Mouse (Mus musculus) stomach, postnatal 0 days (tissue): ENCODE data around the gene Dnm3. TPM values are rescaled to one million over a fixed set of nuclear protein-coding genes. Genes with fewer than 3 reads are reported as not detected.

Experiments used
- ATAC-seq: fragments of 200-750 bp; cut with Nextera tagmentation; 2 replicates; pipeline ENCODE4 v1.8.0; 2017; ENCODE audit not compliant: low FRiP score, low TSS enrichment
- DNase-seq: peaks from one replicate; pipeline ENCODE4 v3.0.0-alpha.2; 2016; ENCODE audit warnings: low spot score
- H3K27ac ChIP-seq: fragments of 300-500 bp; sonication (generic); replicated peaks from 2 replicates; pipeline ENCODE4 v1.5.1; 2014; ENCODE audit warnings: mild to moderate bottlenecking, control low read depth
- H3K27me3 ChIP-seq: fragments of 300-500 bp; sonication (generic); 2 replicates; pipeline ENCODE4 v1.6.1; 2014; ENCODE audit warnings: low read length; ENCODE audit not compliant: control insufficient read depth, insufficient read depth
- H3K36me3 ChIP-seq: fragments of 300-500 bp; sonication (generic); 2 replicates; pipeline ENCODE4 v1.6.1; 2014; ENCODE audit warnings: low read length, mixed read lengths; ENCODE audit not compliant: control insufficient read depth, insufficient read depth
- H3K4me1 ChIP-seq: fragments of 300-500 bp; sonication (generic); replicated peaks from 2 replicates; pipeline ENCODE4 v1.6.1; 2014; ENCODE audit warnings: antibody characterized with exemption; ENCODE audit not compliant: control insufficient read depth, insufficient read depth
- H3K4me2 ChIP-seq: fragments of 300-500 bp; sonication (generic); replicated peaks from 2 replicates; pipeline ENCODE4 v1.6.1; 2014; ENCODE audit warnings: low read depth, mild to moderate bottlenecking, control low read depth, moderate library complexity
- H3K4me3 ChIP-seq: fragments of 300-500 bp; sonication (generic); 2 replicates; pipeline ENCODE4 v1.5.1; 2014; ENCODE audit warnings: low read depth, low read length, control low read depth
- H3K9ac ChIP-seq: fragments of 300-500 bp; sonication (generic); 2 replicates; pipeline ENCODE4 v1.6.1; 2014; ENCODE audit warnings: mild to moderate bottlenecking, low read length, control low read depth, mixed read lengths
- H3K9me3 ChIP-seq: fragments of 300-500 bp; sonication (generic); 2 replicates; pipeline ENCODE4 v1.6.1; 2016; ENCODE audit warnings: low read length; ENCODE audit not compliant: control insufficient read depth
- CTCF ChIP-seq: IDR thresholded peaks from 2 replicates; pipeline ENCODE4 v1.5.1; 2016; ENCODE audit warnings: antibody characterized with exemption, low read depth, mild to moderate bottlenecking, moderate library complexity
- EP300 ChIP-seq: optimal IDR thresholded peaks from 2 replicates; pipeline ENCODE3; 2016; ENCODE audit warnings: antibody characterized with exemption
- WGBS: fragments of 180-500 bp; shearing (Covaris S2); extraction: QIAGEN DNeasy Blood & Tissue Kit; methylation state at CpG from one replicate; pipeline ENCODE4 v1.1.7; 2014; 5-methylcytosine and 5-hydroxymethylcytosine counted together
- polyA plus RNA-seq: library from polyadenylated mRNA; unstranded; fragments of >200 nt; fragmentation: Nextera tagmentation; extraction: Ambion mirVana; gene quantifications from 2 replicates; pipeline ENCODE4 v1.2.1, GENCODE M21; 2015

Gene Dnm3
- polyA plus RNA-seq, 1 experiment from 2014 or later, result 2.1 TPM

- H3K36me3 ChIP-seq, result no peaks in the 10 kb centered on the region
- DNase-seq (no peak), ATAC-seq (no peak)
- H3K9me3 ChIP-seq, result no peaks in the 10 kb centered on the region
- TF ChIP-seq EP300 (no peak), CTCF (no peak)
- no peak overlapping the region for H3K9ac ChIP-seq
- no peaks in the 10 kb centered on the region for H3K27me3 ChIP-seq
- no peak overlapping the region for H3K4me2 ChIP-seq
- no peak overlapping the region; the same call in 1 of the 2 replicates for H3K27ac ChIP-seq
- peaks cover 3% of the 10 kb centered on the region; the same call in 1 of the 2 replicates for H3K4me1 ChIP-seq
- no peak overlapping the region for H3K4me3 ChIP-seq
- WGBS, result 36% methylated on average over 6 of the region's 6 CpGs
These were observed 440.6 kb downstream of the Dnm3 start for GRCm38 (mm10) chr1:162037185-162037765.

GRCm38 (mm10) chr1:162036461-162036835 is 441.4 kb downstream of the Dnm3 start:
- Histone ChIP-seq H3K36me3 (no peaks in the 10 kb centered on the region), H3K27ac (no peak overlapping the region), H3K9me3 (no peaks in the 10 kb centered on the region), H3K4me2 (no peak overlapping the region), H3K4me1 (peaks cover 3% of the 10 kb centered on the region; the same call in 1 of the 2 replicates), H3K4me3 (no peak overlapping the region), H3K27me3 (no peaks in the 10 kb centered on the region), H3K9ac (no peak overlapping the region)
- ATAC-seq (no peak), DNase-seq (no peak)
- WGBS, result 16% methylated on average over 5 of the region's 5 CpGs
- TF ChIP-seq EP300 (no peak), CTCF (no peak)

- Histone ChIP-seq H3K36me3 (no peaks in the 10 kb centered on the region), H3K4me3 (no peak overlapping the region), H3K27me3 (no peaks in the 10 kb centered on the region), H3K9me3 (no peaks in the 10 kb centered on the region), H3K4me2 (no peak overlapping the region), H3K27ac (peak overlapping the region; percentile 49; the same call in 1 of the 2 replicates), H3K4me1 (peaks cover 3% of the 10 kb centered on the region; the same call in 1 of the 2 replicates), H3K9ac (no peak overlapping the region)
- ATAC-seq, result no peak
- no peak for DNase-seq
- WGBS, result 61% methylated on average over 6 of the region's 6 CpGs
- no peak for TF ChIP-seq CTCF
- TF ChIP-seq EP300, result no peak
These were observed 441.9 kb downstream of the Dnm3 start for GRCm38 (mm10) chr1:162035800-162036460.

- 0 out of 2 replicates have a peak overlapping the region, but pooled peaks have one; percentile 24 for H3K27ac ChIP-seq
- TF ChIP-seq EP300 (no peak), CTCF (no peak)
- ATAC-seq, result no peak
These were observed 454.1 kb downstream of the Dnm3 start for GRCm38 (mm10) chr1:162023681-162024270.

GRCm38 (mm10) chr1:162020766-162021165 is 457.1 kb downstream of the Dnm3 start:
- Histone ChIP-seq H3K4me1 (0 out of 2 replicates have a peak, but pooled peaks cover 5% of the 10 kb centered on the region), H3K4me2 (no peak overlapping the region), H3K27me3 (no peaks in the 10 kb centered on the region), H3K36me3 (no peaks in the 10 kb centered on the region), H3K27ac (no peak overlapping the region), H3K9me3 (no peaks in the 10 kb centered on the region), H3K9ac (no peak overlapping the region), H3K4me3 (no peak overlapping the region)
- no peak for DNase-seq
- 58% methylated on average over 4 of the region's 4 CpGs for WGBS
- no peak for ATAC-seq
- no peak for TF ChIP-seq EP300
- no peak for TF ChIP-seq CTCF

More at GRCm38 (mm10) chr1:162023681-162024270, 454.1 kb downstream of the Dnm3 start:
- no peak overlapping the region for H3K4me3 ChIP-seq
- no peaks in the 10 kb centered on the region for H3K9me3 ChIP-seq
- no peaks in the 10 kb centered on the region for H3K36me3 ChIP-seq
- DNase-seq, result no peak
- H3K9ac ChIP-seq, result no peak overlapping the region
- 0 out of 2 replicates have a peak, but pooled peaks cover 2% of the 10 kb centered on the region for H3K4me1 ChIP-seq
- 53% methylated on average over 8 of the region's 8 CpGs for WGBS
- H3K27me3 ChIP-seq, result no peaks in the 10 kb centered on the region
- no peak overlapping the region for H3K4me2 ChIP-seq
